Mouse (Mus musculus) intestine, embryonic 14.5 days (tissue): ENCODE measurements at regions not wholly inside any gene's neighbourhood (a gene's known extent, or its start where the extent isn't known, plus 50 kb on each side); places are given as distances from the start of the nearest gene placed in this dataset.

Source experiments
- ATAC-seq: fragments of 200-750 bp; cut with Nextera tagmentation; replicated peaks from 2 replicates; pipeline ENCODE4 v1.8.0; 2017; ENCODE audit warnings: low read depth, moderate number of reproducible peaks, moderate TSS enrichment, moderate library complexity; ENCODE audit not compliant: low FRiP score, low TSS enrichment
- DNase-seq: peaks from one replicate; pipeline ENCODE4 v3.0.0-alpha.2; 2018; ENCODE audit warnings: low spot score
- H3K27ac ChIP-seq: fragments of 300-500 bp; sonication (generic); 2 replicates; pipeline ENCODE4 v1.5.1; 2014; ENCODE audit warnings: low read depth, mild to moderate bottlenecking, control low read depth
- H3K27me3 ChIP-seq: fragments of 300-500 bp; sonication (generic); replicated peaks from 2 replicates; pipeline ENCODE4 v1.6.1; 2014; ENCODE audit warnings: low read length, control low read depth; ENCODE audit not compliant: control insufficient read depth, insufficient read depth
- H3K36me3 ChIP-seq: fragments of 300-500 bp; sonication (generic); 2 replicates; pipeline ENCODE4 v1.6.1; 2014; ENCODE audit warnings: low read length, control low read depth; ENCODE audit not compliant: control insufficient read depth, insufficient read depth
- H3K4me1 ChIP-seq: fragments of 300-500 bp; sonication (generic); replicated peaks from 2 replicates; pipeline ENCODE4 v1.6.1; 2014; ENCODE audit warnings: low read length, control low read depth, mixed read lengths; ENCODE audit not compliant: control insufficient read depth, insufficient read depth
- H3K4me2 ChIP-seq: fragments of 300-500 bp; sonication (generic); 2 replicates; pipeline ENCODE4 v1.6.1; 2014; ENCODE audit warnings: low read length
- H3K4me3 ChIP-seq: fragments of 300-500 bp; sonication (generic); 2 replicates; pipeline ENCODE4 v1.5.1; 2014; ENCODE audit warnings: low read depth, low read length, control low read depth, mixed read lengths
- H3K9ac ChIP-seq: fragments of 300-500 bp; sonication (generic); 2 replicates; pipeline ENCODE4 v1.6.1; 2014; ENCODE audit warnings: mild to moderate bottlenecking, low read length
- H3K9me3 ChIP-seq: fragments of 300-500 bp; sonication (generic); 2 replicates; pipeline ENCODE4 v1.6.1; 2016; ENCODE audit warnings: low read length, control low read depth; ENCODE audit not compliant: control insufficient read depth
- WGBS: fragments of 180-500 bp; shearing (Covaris S2); extraction: QIAGEN DNeasy Blood & Tissue Kit; methylation state at CpG from one replicate; pipeline ENCODE4 v1.1.7; 2014; 5-methylcytosine and 5-hydroxymethylcytosine counted together

- H3K9me3 ChIP-seq, result no peaks in the 10 kb centered on the region
- ATAC-seq (no peak), DNase-seq (no peak)
- H3K27me3 ChIP-seq, result no peaks in the 10 kb centered on the region
- H3K27ac ChIP-seq, result no peak overlapping the region
- H3K36me3 ChIP-seq, result no peaks in the 10 kb centered on the region
- no peak overlapping the region for H3K9ac ChIP-seq
- H3K4me2 ChIP-seq, result no peak overlapping the region
- H3K4me1 ChIP-seq, result no peaks in the 10 kb centered on the region
- WGBS, result 83% methylated on average over 2 of the region's 2 CpGs
- H3K4me3 ChIP-seq, result no peak overlapping the region
These were observed 87.7 kb upstream of the Gm9747 start for GRCm38 (mm10) chr1:82145256-82145655.

- Histone ChIP-seq H3K27me3 (no peaks in the 10 kb centered on the region), H3K4me1 (0 out of 2 replicates have a peak, but pooled peaks cover 10% of the 10 kb centered on the region), H3K9ac (no peak overlapping the region), H3K36me3 (no peaks in the 10 kb centered on the region), H3K4me3 (no peak overlapping the region), H3K9me3 (no peaks in the 10 kb centered on the region), H3K27ac (peak overlapping the region; percentile 33; the same call in 1 of the 2 replicates), H3K4me2 (no peak overlapping the region)
- 42% methylated on average over 13 of the region's 13 CpGs for WGBS
- DNase-seq (peak; percentile 64), ATAC-seq (peak; percentile 89)
These were observed 82.4 kb upstream of the Gm9747 start for GRCm38 (mm10) chr1:82150219-82151128.

- no peak for DNase-seq
These were observed 77.0 kb upstream of the Gm9747 start for GRCm38 (mm10) chr1:82155961-82156360.

GRCm38 (mm10) chr1:82157013-82157412 is 75.9 kb upstream of the Gm9747 start:
- Histone ChIP-seq H3K9me3 (no peaks in the 10 kb centered on the region), H3K4me2 (no peak overlapping the region), H3K27me3 (no peaks in the 10 kb centered on the region), H3K27ac (no peak overlapping the region), H3K36me3 (no peaks in the 10 kb centered on the region), H3K4me3 (no peak overlapping the region), H3K9ac (no peak overlapping the region), H3K4me1 (no peaks in the 10 kb centered on the region)
- ATAC-seq (no peak), DNase-seq (no peak)
- WGBS, result 85% methylated on average over 1 of the region's 1 CpGs

More at GRCm38 (mm10) chr1:82155961-82156360, 77.0 kb upstream of the Gm9747 start:
- Histone ChIP-seq H3K27me3 (no peaks in the 10 kb centered on the region), H3K27ac (no peak overlapping the region), H3K4me2 (no peak overlapping the region), H3K9me3 (no peaks in the 10 kb centered on the region), H3K36me3 (no peaks in the 10 kb centered on the region), H3K4me3 (no peak overlapping the region), H3K4me1 (0 out of 2 replicates have a peak, but pooled peaks cover 3% of the 10 kb centered on the region), H3K9ac (no peak overlapping the region)
- no peak for ATAC-seq

GRCm38 (mm10) chr1:82158466-82158865 is 74.4 kb upstream of the Gm9747 start:
- Histone ChIP-seq H3K4me2 (no peak overlapping the region), H3K27ac (no peak overlapping the region), H3K4me1 (no peaks in the 10 kb centered on the region), H3K27me3 (no peaks in the 10 kb centered on the region), H3K9me3 (no peaks in the 10 kb centered on the region), H3K9ac (no peak overlapping the region), H3K4me3 (no peak overlapping the region), H3K36me3 (no peaks in the 10 kb centered on the region)
- ATAC-seq (no peak), DNase-seq (no peak)
- 45% methylated on average over 3 of the region's 3 CpGs for WGBS

- Histone ChIP-seq H3K4me3 (no peak overlapping the region), H3K27me3 (no peaks in the 10 kb centered on the region), H3K9me3 (no peaks in the 10 kb centered on the region), H3K36me3 (no peaks in the 10 kb centered on the region), H3K4me2 (no peak overlapping the region), H3K9ac (no peak overlapping the region), H3K4me1 (no peaks in the 10 kb centered on the region), H3K27ac (no peak overlapping the region)
- no peak for DNase-seq
- no peak for ATAC-seq
- WGBS, result 91% methylated on average over 3 of the region's 3 CpGs
These were observed 73.7 kb upstream of the Gm9747 start for GRCm38 (mm10) chr1:82159201-82159600.

- Histone ChIP-seq H3K4me3 (no peak overlapping the region), H3K4me2 (no peak overlapping the region), H3K27ac (no peak overlapping the region), H3K27me3 (no peaks in the 10 kb centered on the region), H3K36me3 (no peaks in the 10 kb centered on the region), H3K9me3 (no peaks in the 10 kb centered on the region), H3K4me1 (no peaks in the 10 kb centered on the region), H3K9ac (no peak overlapping the region)
- DNase-seq, result no peak
- WGBS, result 87% methylated on average over 6 of the region's 6 CpGs
- ATAC-seq, result no peak
These were observed 70.0 kb upstream of the Gm9747 start for GRCm38 (mm10) chr1:82162926-82163325.

- Histone ChIP-seq H3K27me3 (no peaks in the 10 kb centered on the region), H3K9me3 (no peaks in the 10 kb centered on the region), H3K4me2 (no peak overlapping the region), H3K36me3 (no peaks in the 10 kb centered on the region), H3K9ac (no peak overlapping the region), H3K4me3 (no peak overlapping the region), H3K27ac (no peak overlapping the region), H3K4me1 (no peaks in the 10 kb centered on the region)
- 80% methylated on average over 4 of the region's 4 CpGs for WGBS
- ATAC-seq, result no peak
- no peak for DNase-seq
These were observed 64.8 kb upstream of the Gm9747 start for GRCm38 (mm10) chr1:82168158-82168557.

- H3K27ac ChIP-seq, result no peak overlapping the region
- DNase-seq (no peak), ATAC-seq (no peak)
- no peaks in the 10 kb centered on the region for H3K4me1 ChIP-seq
- no peaks in the 10 kb centered on the region for H3K9me3 ChIP-seq
- no peak overlapping the region for H3K4me3 ChIP-seq
- H3K36me3 ChIP-seq, result no peaks in the 10 kb centered on the region
- H3K4me2 ChIP-seq, result no peak overlapping the region
- 92% methylated on average over 2 of the region's 2 CpGs for WGBS
- no peaks in the 10 kb centered on the region for H3K27me3 ChIP-seq
- no peak overlapping the region for H3K9ac ChIP-seq
These were observed 64.0 kb upstream of the Gm9747 start for GRCm38 (mm10) chr1:82168949-82169348.
